Mouse (Mus musculus): ENCODE data around the gene Gm10320. TPM values are rescaled to one million over a fixed set of nuclear protein-coding genes. Genes with fewer than 3 reads are reported as not detected.
A peak's percentile ranks its signal among the peaks of the same experiment; 100 is the strongest.

Gm10320 gene
- polyA plus RNA-seq, 1 experiment from 2014 or later = 1.2 TPM

DNA sequence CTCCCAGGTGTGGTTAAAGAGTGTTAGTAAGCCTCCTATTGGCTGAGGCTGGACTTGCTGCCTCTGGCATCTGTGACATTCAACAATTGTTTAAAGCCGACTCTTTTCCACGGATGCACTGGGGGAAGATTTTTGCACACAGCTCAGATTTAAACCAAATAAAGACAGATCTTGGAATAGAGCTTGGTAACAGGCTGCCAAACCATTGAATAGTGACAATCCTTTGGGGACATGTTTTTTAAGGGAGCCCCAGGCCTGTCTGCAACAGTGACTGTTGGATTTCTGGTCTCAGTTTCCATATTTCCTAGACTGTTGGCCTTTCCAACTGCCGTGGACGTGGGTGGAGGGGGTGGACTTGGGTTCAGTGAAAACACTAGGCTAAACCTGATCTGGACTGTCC lies 21.9 kb downstream of the Gm10320 start:
- H3K36me3 ChIP-seq (ENCODE audit: control insufficient read depth, insufficient read depth, low read length) = no peaks in the 10 kb centered on the region
- no peaks in the 10 kb centered on the region for H3K4me1 ChIP-seq (ENCODE audit: control insufficient read depth, insufficient read depth, low read length)
- ATAC-seq (ENCODE audit: low FRiP score, low TSS enrichment) = no peak
- no peak overlapping the region for H3K27ac ChIP-seq (ENCODE audit: low read depth, low read length)
- H3K9ac ChIP-seq (ENCODE audit: low read depth, low read length) = no peak overlapping the region
- H3K27me3 ChIP-seq (ENCODE audit: control insufficient read depth, insufficient read depth, low read length) = 0 out of 2 replicates have a peak, but pooled peaks cover 3% of the 10 kb centered on the region
- no peak overlapping the region for H3K4me3 ChIP-seq (ENCODE audit: low read length)
- H3K4me2 ChIP-seq (replicated peaks; ENCODE audit: low read depth, low read length) = no peak overlapping the region
- H3K9me3 ChIP-seq (ENCODE audit: control insufficient read depth, low read length) = no peaks in the 10 kb centered on the region
- WGBS = 53% methylated on average over 4 of the region's 4 CpGs

DNA sequence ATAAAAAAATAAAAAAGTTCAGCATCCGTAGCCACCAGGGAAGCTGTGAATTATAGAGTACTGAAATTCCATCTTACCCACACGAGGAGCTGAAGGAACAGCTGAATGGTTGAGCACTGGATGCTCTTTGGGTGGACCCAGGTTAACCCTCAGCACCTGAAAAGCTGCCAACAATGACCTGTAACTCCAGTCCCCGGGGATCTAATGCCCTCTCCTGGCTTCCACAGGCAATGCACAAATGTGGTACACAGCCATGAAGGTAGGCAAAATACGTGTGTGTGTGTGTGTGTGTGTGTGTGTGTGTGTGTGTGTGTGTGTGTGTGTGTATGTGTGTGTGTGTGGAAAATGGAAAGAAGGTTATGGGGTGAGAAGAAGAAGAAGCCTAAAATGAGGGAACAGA lies 30.3 kb downstream of the Gm10320 start:
- Histone ChIP-seq H3K4me2 (replicated peaks; ENCODE audit: low read depth, low read length) (no peak overlapping the region), H3K9ac (ENCODE audit: low read depth, low read length) (no peak overlapping the region), H3K27me3 (ENCODE audit: control insufficient read depth, insufficient read depth, low read length) (no peaks in the 10 kb centered on the region), H3K27ac (ENCODE audit: low read depth, low read length) (no peak overlapping the region), H3K36me3 (ENCODE audit: control insufficient read depth, insufficient read depth, low read length) (no peaks in the 10 kb centered on the region), H3K9me3 (ENCODE audit: control insufficient read depth, low read length) (no peaks in the 10 kb centered on the region), H3K4me1 (ENCODE audit: control insufficient read depth, insufficient read depth, low read length) (no peaks in the 10 kb centered on the region), H3K4me3 (ENCODE audit: low read length) (no peak overlapping the region)
- no peak for ATAC-seq (ENCODE audit: low FRiP score, low TSS enrichment)
- 63% methylated on average over 4 of the region's 4 CpGs for WGBS

DNA sequence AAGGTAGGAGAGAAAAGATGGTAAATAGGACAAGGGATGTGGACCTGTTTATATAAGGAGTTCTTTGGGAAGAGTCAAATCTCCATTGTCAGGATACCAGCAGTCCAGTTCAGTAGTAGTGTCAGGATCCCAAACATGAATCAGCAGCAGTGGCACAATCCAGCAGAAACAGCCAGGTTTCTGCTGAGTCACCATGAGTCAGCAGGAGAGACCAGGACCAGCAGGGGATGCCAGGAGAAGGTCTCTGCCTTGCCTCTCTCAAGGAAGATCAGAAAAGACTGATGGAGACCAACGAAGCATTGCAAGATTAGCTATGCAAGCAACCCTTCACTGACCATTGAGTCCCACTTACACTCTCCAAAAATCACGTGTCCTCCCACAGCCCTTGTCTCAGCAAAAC lies 35.4 kb downstream of the Gm10320 start:
- H3K9me3 ChIP-seq (ENCODE audit: control insufficient read depth, low read length) = peaks cover 9% of the 10 kb centered on the region
- no peak overlapping the region for H3K9ac ChIP-seq (ENCODE audit: low read depth, low read length)
- H3K27me3 ChIP-seq (ENCODE audit: control insufficient read depth, insufficient read depth, low read length) = no peaks in the 10 kb centered on the region
- H3K4me2 ChIP-seq (replicated peaks; ENCODE audit: low read depth, low read length) = no peak overlapping the region
- no peak overlapping the region for H3K27ac ChIP-seq (ENCODE audit: low read depth, low read length)
- 72% methylated on average over 2 of the region's 2 CpGs for WGBS
- H3K36me3 ChIP-seq (ENCODE audit: control insufficient read depth, insufficient read depth, low read length) = no peaks in the 10 kb centered on the region
- no peak for ATAC-seq (ENCODE audit: low FRiP score, low TSS enrichment)
- no peak overlapping the region for H3K4me3 ChIP-seq (ENCODE audit: low read length)
- H3K4me1 ChIP-seq (ENCODE audit: control insufficient read depth, insufficient read depth, low read length) = no peaks in the 10 kb centered on the region

DNA sequence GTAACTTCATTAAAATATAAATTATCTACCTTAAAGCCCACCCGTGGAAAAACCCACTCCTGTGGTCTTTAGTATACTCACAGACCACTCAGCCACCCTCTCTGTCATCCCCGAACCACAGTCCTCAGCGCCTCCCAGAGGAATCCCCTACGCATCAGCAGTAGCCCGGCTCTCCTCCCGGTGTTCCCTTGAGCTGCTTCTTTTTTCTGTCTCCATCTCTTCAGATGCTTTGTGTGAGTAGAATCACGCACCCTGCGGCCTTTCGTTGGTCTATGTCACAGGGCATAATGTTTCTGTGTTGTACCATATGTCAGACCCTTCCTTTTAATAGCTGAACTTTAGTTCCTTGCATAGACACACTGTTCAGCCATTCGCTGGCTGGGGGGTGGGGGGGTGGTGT lies 36.2 kb downstream of the Gm10320 start:
- Histone ChIP-seq H3K4me2 (replicated peaks; ENCODE audit: low read depth, low read length) (no peak overlapping the region), H3K4me1 (ENCODE audit: control insufficient read depth, insufficient read depth, low read length) (no peaks in the 10 kb centered on the region), H3K27ac (ENCODE audit: low read depth, low read length) (no peak overlapping the region), H3K27me3 (ENCODE audit: control insufficient read depth, insufficient read depth, low read length) (no peaks in the 10 kb centered on the region), H3K9me3 (ENCODE audit: control insufficient read depth, low read length) (peaks cover 12% of the 10 kb centered on the region), H3K36me3 (ENCODE audit: control insufficient read depth, insufficient read depth, low read length) (no peaks in the 10 kb centered on the region), H3K9ac (ENCODE audit: low read depth, low read length) (no peak overlapping the region), H3K4me3 (ENCODE audit: low read length) (no peak overlapping the region)
- no peak for ATAC-seq (ENCODE audit: low FRiP score, low TSS enrichment)
- WGBS = 87% methylated on average over 10 of the region's 10 CpGs

DNA sequence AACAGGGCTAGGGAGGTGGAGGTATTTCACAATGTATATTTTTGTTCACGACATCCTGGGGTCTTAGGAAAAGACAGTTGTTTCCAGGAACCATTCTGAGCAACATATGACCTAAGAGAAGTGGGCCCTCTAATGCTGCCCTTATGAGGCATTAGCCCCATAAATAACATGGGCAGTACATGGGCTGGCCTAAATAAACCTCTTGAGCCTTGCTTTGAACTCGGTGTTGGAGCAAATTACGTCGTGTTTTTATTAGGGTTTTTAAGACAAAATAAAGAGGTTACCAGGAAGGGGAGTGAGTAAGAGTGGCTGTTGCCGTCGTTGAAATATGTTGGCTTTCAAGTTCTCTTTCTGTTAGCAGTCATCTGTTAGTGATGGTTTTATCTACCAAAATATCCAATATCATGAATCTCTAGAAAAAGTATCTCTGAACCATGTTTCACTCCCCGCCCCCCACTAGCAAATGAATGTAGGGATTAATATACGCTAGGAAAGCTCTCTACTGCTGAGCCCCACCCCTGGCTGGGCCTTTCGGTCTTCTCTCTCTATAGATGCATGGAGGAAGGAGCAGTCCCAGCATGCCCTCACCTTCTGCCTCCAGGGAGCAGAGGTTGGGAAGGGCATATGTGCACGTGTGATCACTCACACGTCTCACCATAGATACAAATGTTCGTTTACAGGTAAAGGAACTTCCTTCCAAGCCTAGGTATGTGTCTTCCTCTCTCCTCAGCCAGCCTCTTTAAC lies 37.4 kb downstream of the Gm10320 start:
- no peaks in the 10 kb centered on the region for H3K4me1 ChIP-seq (ENCODE audit: control insufficient read depth, insufficient read depth, low read length)
- H3K4me3 ChIP-seq (ENCODE audit: low read length) = no peak overlapping the region
- no peak overlapping the region for H3K4me2 ChIP-seq (replicated peaks; ENCODE audit: low read depth, low read length)
- H3K9ac ChIP-seq (ENCODE audit: low read depth, low read length) = no peak overlapping the region
- H3K27me3 ChIP-seq (ENCODE audit: control insufficient read depth, insufficient read depth, low read length) = no peaks in the 10 kb centered on the region
- H3K36me3 ChIP-seq (ENCODE audit: control insufficient read depth, insufficient read depth, low read length) = no peaks in the 10 kb centered on the region
- no peak overlapping the region for H3K27ac ChIP-seq (ENCODE audit: low read depth, low read length)
- WGBS = 44% methylated on average over 12 of the region's 12 CpGs
- peaks cover 12% of the 10 kb centered on the region for H3K9me3 ChIP-seq (ENCODE audit: control insufficient read depth, low read length)
- ATAC-seq (ENCODE audit: low FRiP score, low TSS enrichment) = peak; percentile 81

DNA sequence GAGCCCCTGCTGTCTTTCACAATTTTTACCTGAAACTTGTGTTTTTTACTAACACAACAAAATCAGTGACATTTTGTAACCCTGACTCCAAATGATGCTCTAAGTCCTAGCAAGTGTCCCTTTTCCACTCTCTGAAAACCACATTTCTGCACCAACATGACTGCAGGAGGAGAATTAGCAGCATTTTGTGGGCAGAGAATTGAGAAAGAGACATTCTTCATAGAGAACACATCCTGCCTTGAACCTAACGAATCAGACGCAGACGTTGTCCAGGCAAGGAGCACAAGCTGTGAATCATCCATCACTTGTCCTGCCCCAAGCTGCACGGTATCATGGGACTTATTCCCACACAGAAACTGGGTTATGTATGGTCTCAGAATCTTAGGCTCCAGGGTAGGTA lies 38.7 kb downstream of the Gm10320 start:
- no peak overlapping the region for H3K4me2 ChIP-seq (replicated peaks; ENCODE audit: low read depth, low read length)
- no peak overlapping the region for H3K9ac ChIP-seq (ENCODE audit: low read depth, low read length)
- H3K4me3 ChIP-seq (ENCODE audit: low read length) = no peak overlapping the region
- no peaks in the 10 kb centered on the region for H3K27me3 ChIP-seq (ENCODE audit: control insufficient read depth, insufficient read depth, low read length)
- peaks cover 12% of the 10 kb centered on the region for H3K9me3 ChIP-seq (ENCODE audit: control insufficient read depth, low read length)
- no peak overlapping the region for H3K27ac ChIP-seq (ENCODE audit: low read depth, low read length)
- 49% methylated on average over 4 of the region's 4 CpGs for WGBS
- no peaks in the 10 kb centered on the region for H3K4me1 ChIP-seq (ENCODE audit: control insufficient read depth, insufficient read depth, low read length)
- no peak for ATAC-seq (ENCODE audit: low FRiP score, low TSS enrichment)
- no peaks in the 10 kb centered on the region for H3K36me3 ChIP-seq (ENCODE audit: control insufficient read depth, insufficient read depth, low read length)

DNA sequence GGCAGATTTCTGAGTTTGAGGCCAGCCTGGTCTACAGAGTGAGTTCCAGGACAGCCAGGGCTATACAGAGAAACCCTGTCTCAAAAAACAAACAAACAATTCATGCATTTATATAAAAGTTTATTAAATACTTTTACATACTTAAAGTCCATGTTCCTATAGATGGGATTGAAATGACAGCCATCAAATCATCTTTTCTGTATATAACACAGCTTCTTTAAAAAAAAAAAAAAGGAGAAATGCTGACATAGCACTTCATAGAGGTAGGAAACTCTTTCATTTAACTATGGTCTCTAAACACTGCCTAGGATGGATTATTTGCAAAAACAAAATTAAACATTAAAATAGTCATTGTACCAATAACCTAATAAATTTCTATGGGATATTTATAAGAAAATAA lies 43.1 kb downstream of the Gm10320 start:
- ATAC-seq (ENCODE audit: low FRiP score, low TSS enrichment) = no peak
- H3K9ac ChIP-seq (ENCODE audit: low read depth, low read length) = no peak overlapping the region
- no peak overlapping the region for H3K27ac ChIP-seq (ENCODE audit: low read depth, low read length)
- no peaks in the 10 kb centered on the region for H3K4me1 ChIP-seq (ENCODE audit: control insufficient read depth, insufficient read depth, low read length)
- no peaks in the 10 kb centered on the region for H3K27me3 ChIP-seq (ENCODE audit: control insufficient read depth, insufficient read depth, low read length)
- peaks cover 12% of the 10 kb centered on the region for H3K9me3 ChIP-seq (ENCODE audit: control insufficient read depth, low read length)
- no peaks in the 10 kb centered on the region for H3K36me3 ChIP-seq (ENCODE audit: control insufficient read depth, insufficient read depth, low read length)
- H3K4me3 ChIP-seq (ENCODE audit: low read length) = no peak overlapping the region
- H3K4me2 ChIP-seq (replicated peaks; ENCODE audit: low read depth, low read length) = no peak overlapping the region

DNA sequence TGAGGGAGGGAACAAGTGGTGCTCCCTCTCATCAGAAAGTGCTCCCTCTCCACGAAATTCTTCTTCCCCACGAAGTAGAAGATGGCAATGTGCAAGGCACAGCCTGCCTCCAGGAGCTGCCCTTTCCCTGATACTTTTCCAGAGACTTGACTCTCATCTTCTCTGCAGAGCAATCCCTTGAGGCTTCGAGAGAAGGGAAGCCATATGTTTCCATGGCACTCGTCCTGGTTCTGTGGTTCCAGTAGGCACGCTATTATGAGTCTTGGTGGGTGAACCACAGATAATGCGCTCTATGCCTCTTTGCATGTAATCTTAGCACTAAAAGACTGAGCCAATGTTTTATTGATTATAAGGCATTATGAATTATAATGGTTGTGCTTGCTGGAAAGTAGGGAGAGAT lies 44.1 kb downstream of the Gm10320 start:
- Histone ChIP-seq H3K4me1 (ENCODE audit: control insufficient read depth, insufficient read depth, low read length) (no peaks in the 10 kb centered on the region), H3K27me3 (ENCODE audit: control insufficient read depth, insufficient read depth, low read length) (no peaks in the 10 kb centered on the region), H3K4me2 (replicated peaks; ENCODE audit: low read depth, low read length) (no peak overlapping the region), H3K9ac (ENCODE audit: low read depth, low read length) (no peak overlapping the region), H3K27ac (ENCODE audit: low read depth, low read length) (no peak overlapping the region), H3K9me3 (ENCODE audit: control insufficient read depth, low read length) (peaks cover 12% of the 10 kb centered on the region), H3K36me3 (ENCODE audit: control insufficient read depth, insufficient read depth, low read length) (no peaks in the 10 kb centered on the region), H3K4me3 (ENCODE audit: low read length) (no peak overlapping the region)
- 82% methylated on average over 6 of the region's 6 CpGs for WGBS
- ATAC-seq (ENCODE audit: low FRiP score, low TSS enrichment) = no peak

DNA sequence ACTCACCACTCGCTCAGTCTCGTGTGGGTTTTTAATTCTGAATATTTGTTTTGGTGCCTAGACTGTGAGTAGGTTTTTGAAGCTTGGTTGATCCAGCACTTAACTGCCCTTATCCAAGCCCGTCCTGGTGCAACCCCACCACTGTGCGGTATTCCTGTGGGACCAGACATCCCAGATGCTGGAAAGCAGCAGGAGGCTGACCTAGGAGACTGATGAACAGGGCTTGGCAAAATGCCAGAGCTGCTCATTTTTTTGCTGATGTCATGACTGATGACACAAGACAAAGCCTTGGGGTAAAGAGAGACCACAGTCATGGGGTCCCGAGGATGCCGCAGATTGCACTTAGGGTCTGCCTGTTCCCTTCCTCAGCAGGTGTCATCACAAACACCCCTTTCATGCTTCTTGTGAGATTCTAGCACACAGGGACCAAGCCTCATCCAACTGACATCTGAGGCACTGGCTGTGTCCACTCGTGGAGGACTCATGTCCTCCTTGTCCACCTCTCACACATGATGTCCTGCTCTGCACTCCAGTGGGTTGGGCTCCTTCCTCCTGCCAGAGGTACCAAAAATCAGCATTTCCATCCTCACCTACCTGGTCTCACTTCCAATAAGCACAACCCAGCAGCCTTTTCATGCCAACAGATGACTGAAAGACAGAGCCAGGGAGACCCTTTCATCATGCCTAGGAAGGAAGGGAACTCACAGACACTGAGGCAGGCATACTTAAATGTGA lies 46.2 kb downstream of the Gm10320 start:
- no peaks in the 10 kb centered on the region for H3K27me3 ChIP-seq (ENCODE audit: control insufficient read depth, insufficient read depth, low read length)
- H3K4me3 ChIP-seq (ENCODE audit: low read length) = no peak overlapping the region
- H3K36me3 ChIP-seq (ENCODE audit: control insufficient read depth, insufficient read depth, low read length) = no peaks in the 10 kb centered on the region
- no peak for ATAC-seq (ENCODE audit: low FRiP score, low TSS enrichment)
- H3K4me2 ChIP-seq (replicated peaks; ENCODE audit: low read depth, low read length) = no peak overlapping the region
- WGBS = 84% methylated on average over 7 of the region's 7 CpGs
- H3K4me1 ChIP-seq (ENCODE audit: control insufficient read depth, insufficient read depth, low read length) = no peaks in the 10 kb centered on the region
- H3K27ac ChIP-seq (ENCODE audit: low read depth, low read length) = no peak overlapping the region
- H3K9me3 ChIP-seq (ENCODE audit: control insufficient read depth, low read length) = no peaks in the 10 kb centered on the region; the same call in 1 of the 2 replicates
- H3K9ac ChIP-seq (ENCODE audit: low read depth, low read length) = no peak overlapping the region
